Mouse (Mus musculus) small intestine, adult 2 months (tissue): ENCODE results near the gene Tcte3.
"Not testable (repeated sequence)": the region's sequence is repeated elsewhere in the genome, so short reads cannot be mapped to it uniquely, and the experiment has no call there.

ENCODE experiments used
- CTCF ChIP-seq: fragments of 200-500 bp; IDR thresholded peaks from 2 replicates; pipeline ENCODE4 v1.5.1; 2012; ENCODE audit warnings: low read depth, mild to moderate bottlenecking, control low read depth, inconsistent platforms, low read length, moderate library complexity, mixed read lengths; ENCODE audit not compliant: insufficient replicate concordance, insufficient read length; ENCODE audit errors: extremely low read depth
- POLR2A ChIP-seq: fragments of 200-500 bp; IDR thresholded peaks from 2 replicates; pipeline ENCODE4 v1.6.1; 2012; ENCODE audit warnings: low read depth, mild to moderate bottlenecking, control low read depth, inconsistent platforms, low read length, moderate library complexity

- TF ChIP-seq CTCF, POLR2A: not testable (repeated sequence)
Observed at GRCm38 (mm10) chr17:15053183-15053828, 12.0 kb upstream of the Tcte3 start.
